Mouse (Mus musculus): ENCODE measurements around the gene Ank3.

GRCm38 (mm10) chr10:69530326-69530725 is 131.8 kb downstream of the Ank3 start:
- TF ChIP-seq CTCF (IDR thresholded peaks at IDR 0.05; ENCODE audit: borderline replicate concordance, extremely low read depth, insufficient read depth, insufficient read length) (no peak), POLR2A (IDR thresholded peaks at IDR 0.05; ENCODE audit: borderline replicate concordance, extremely low read depth, insufficient read depth, insufficient read length, poor library complexity, severe bottlenecking) (no peak)

All from brain, embryonic 14.5 days (tissue).